Mouse (Mus musculus) thymus, adult 2 months (tissue): Measurements from ENCODE around the gene Gad1. TPM values are rescaled to one million over a fixed set of nuclear protein-coding genes. Genes with fewer than 3 reads are reported as not detected.

Source experiments
- DNase-seq: peaks from one replicate; pipeline ENCODE4 v3.0.0; 2021
- H3K27ac ChIP-seq: fragments of 200-500 bp; 2 replicates; pipeline ENCODE4 v1.5.1; 2012; ENCODE audit warnings: low read length, control low read depth; ENCODE audit not compliant: control insufficient read depth, insufficient read depth
- H3K27me3 ChIP-seq: fragments of 200-500 bp; 2 replicates; pipeline ENCODE4 v1.6.1; 2012; ENCODE audit warnings: mild to moderate bottlenecking, low read length, moderate library complexity, mixed read lengths; ENCODE audit not compliant: control insufficient read depth, insufficient read depth
- H3K36me3 ChIP-seq: fragments of 200-500 bp; 2 replicates; pipeline ENCODE4 v1.6.1; 2012; ENCODE audit warnings: mild to moderate bottlenecking, low read length, moderate library complexity; ENCODE audit not compliant: control insufficient read depth, insufficient read depth
- H3K4me1 ChIP-seq: fragments of 200-500 bp; replicated peaks from 2 replicates; pipeline ENCODE4 v1.6.1; 2012; ENCODE audit warnings: low read length; ENCODE audit not compliant: control insufficient read depth, insufficient read depth
- H3K4me3 ChIP-seq: fragments of 200-500 bp; 2 replicates; pipeline ENCODE4 v1.5.1; 2012; ENCODE audit warnings: mild to moderate bottlenecking, low read length, control low read depth, moderate library complexity; ENCODE audit not compliant: control insufficient read depth, insufficient read depth
- CTCF ChIP-seq: fragments of 200-500 bp; IDR thresholded peaks from 2 replicates; pipeline ENCODE4 v1.5.1; 2012; ENCODE audit warnings: mild to moderate bottlenecking, control low read depth, low read length, moderate library complexity, borderline replicate concordance; ENCODE audit not compliant: control insufficient read depth, poor library complexity, insufficient read depth; ENCODE audit errors: extremely low read depth
- POLR2A ChIP-seq: fragments of 200-500 bp; IDR thresholded peaks from 2 replicates; pipeline ENCODE4 v1.6.1; 2012; ENCODE audit warnings: mild to moderate bottlenecking, low read length, control low read depth, moderate library complexity; ENCODE audit not compliant: control insufficient read depth, poor library complexity, insufficient read depth; ENCODE audit errors: extremely low read depth
- WGBS: fragments of 180-500 bp; shearing (Covaris S2); methylation state at CpG from one replicate; pipeline ENCODE4 v1.1.7; 2018; 5-methylcytosine and 5-hydroxymethylcytosine counted together
- polyA plus RNA-seq: library from polyadenylated mRNA; depleted of rRNA; stranded (reverse); fragments of >200 nt; gene quantifications from 2 replicates; pipeline ENCODE4 v1.2.3, GENCODE M21; 2012

Gene Gad1
- polyA plus RNA-seq, 1 experiment, result 2.9 TPM

- TF ChIP-seq CTCF, result peak; percentile 58; the same call in 1 of the 2 replicates
- TF ChIP-seq POLR2A, result no peak
- H3K4me1 ChIP-seq, result no peaks in the 10 kb centered on the region
- no peak overlapping the region for H3K27ac ChIP-seq
- H3K4me3 ChIP-seq, result no peak overlapping the region
- 38% methylated on average over 6 of the region's 6 CpGs for WGBS
- peak; percentile 58 for DNase-seq
- no peaks in the 10 kb centered on the region for H3K36me3 ChIP-seq
- no peaks in the 10 kb centered on the region for H3K27me3 ChIP-seq
Observed at GRCm38 (mm10) chr2:70620225-70620624, 67.4 kb downstream of the Gad1 start.

GRCm38 (mm10) chr2:70622244-70622643 lies 69.4 kb downstream of the Gad1 start:
- WGBS, result 56% methylated on average over 4 of the region's 4 CpGs
- DNase-seq, result no peak

GRCm38 (mm10) chr2:70625761-70626160 lies 72.9 kb downstream of the Gad1 start:
- WGBS, result 60% methylated on average over 7 of the region's 7 CpGs
- peaks cover 9% of the 10 kb centered on the region for H3K4me1 ChIP-seq
- no peak for TF ChIP-seq POLR2A
- no peak for TF ChIP-seq CTCF
- DNase-seq, result no peak
- no peak overlapping the region for H3K4me3 ChIP-seq
- no peak overlapping the region for H3K27ac ChIP-seq
- no peaks in the 10 kb centered on the region for H3K27me3 ChIP-seq
- no peaks in the 10 kb centered on the region for H3K36me3 ChIP-seq

More at GRCm38 (mm10) chr2:70622244-70622643, 69.4 kb downstream of the Gad1 start:
- TF ChIP-seq CTCF (no peak), POLR2A (no peak)
- no peak overlapping the region for H3K27ac ChIP-seq
- H3K27me3 ChIP-seq, result no peaks in the 10 kb centered on the region
- no peak overlapping the region for H3K4me3 ChIP-seq
- no peaks in the 10 kb centered on the region for H3K36me3 ChIP-seq
- no peaks in the 10 kb centered on the region for H3K4me1 ChIP-seq

- H3K4me1 ChIP-seq, result peaks cover 9% of the 10 kb centered on the region
- no peak overlapping the region for H3K27ac ChIP-seq
- no peak for DNase-seq
- no peaks in the 10 kb centered on the region for H3K36me3 ChIP-seq
- no peak overlapping the region for H3K4me3 ChIP-seq
- H3K27me3 ChIP-seq, result no peaks in the 10 kb centered on the region
- 46% methylated on average over 12 of the region's 12 CpGs for WGBS
- no peak for TF ChIP-seq CTCF
- TF ChIP-seq POLR2A, result no peak
Observed at GRCm38 (mm10) chr2:70628397-70628796, 75.5 kb downstream of the Gad1 start.

GRCm38 (mm10) chr2:70629339-70629761 lies 76.5 kb downstream of the Gad1 start:
- TF ChIP-seq POLR2A (no peak), CTCF (no peak)
- 11% methylated on average over 10 of the region's 10 CpGs for WGBS
- no peaks in the 10 kb centered on the region for H3K27me3 ChIP-seq
- H3K4me3 ChIP-seq, result no peak overlapping the region
- DNase-seq, result no peak
- H3K36me3 ChIP-seq, result no peaks in the 10 kb centered on the region
- no peak overlapping the region for H3K27ac ChIP-seq
- peaks cover 9% of the 10 kb centered on the region for H3K4me1 ChIP-seq

GRCm38 (mm10) chr2:70629921-70630320 lies 77.0 kb downstream of the Gad1 start:
- Histone ChIP-seq H3K27ac (no peak overlapping the region), H3K4me1 (peaks cover 9% of the 10 kb centered on the region), H3K36me3 (no peaks in the 10 kb centered on the region), H3K4me3 (no peak overlapping the region), H3K27me3 (no peaks in the 10 kb centered on the region)
- DNase-seq, result no peak
- TF ChIP-seq CTCF (no peak), POLR2A (no peak)
- WGBS, result 78% methylated on average over 3 of the region's 3 CpGs

- WGBS, result 96% methylated on average over 1 of the region's 1 CpGs
- Histone ChIP-seq H3K36me3 (no peaks in the 10 kb centered on the region), H3K27me3 (no peaks in the 10 kb centered on the region)
Observed at GRCm38 (mm10) chr2:70631321-70631720, 78.4 kb downstream of the Gad1 start.

More at GRCm38 (mm10) chr2:70631321-70631720, 78.4 kb downstream of the Gad1 start:
- Histone ChIP-seq H3K4me3 (no peak overlapping the region), H3K4me1 (peaks cover 9% of the 10 kb centered on the region), H3K27ac (no peak overlapping the region)
- TF ChIP-seq POLR2A, result no peak
- TF ChIP-seq CTCF, result no peak
- no peak for DNase-seq
